ENCODE assay signal across 28 mouse cellular contexts in the genomic region with DNA sequence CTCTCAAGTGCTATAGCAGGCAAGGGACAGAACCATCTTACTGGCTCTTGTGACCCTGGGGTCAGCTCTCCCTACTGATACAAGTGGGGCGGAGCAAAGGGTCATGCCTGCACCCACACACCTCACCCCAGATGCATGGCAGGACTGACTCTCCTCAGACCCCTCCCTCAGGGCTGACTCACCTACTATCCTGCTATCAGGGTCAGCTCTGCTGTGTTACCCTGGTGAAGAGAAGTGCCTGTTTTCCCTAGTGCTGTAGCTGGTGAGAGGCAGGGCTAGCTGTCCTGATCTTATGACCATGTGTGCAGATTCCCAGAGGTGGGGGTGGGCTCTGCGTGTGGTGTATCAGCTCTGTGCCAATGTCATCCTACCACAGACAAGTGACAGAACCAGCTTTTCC. TPM values are rescaled to one million over a fixed set of nuclear protein-coding genes. Genes with fewer than 3 reads are reported as not detected.
DNase-seq lines count a peak whose midpoint lies in the region; ATAC-seq and TF ChIP-seq lines count a peak whose summit lies in the region.
"Had no signal": no experiment of that assay in that cellular context is flagged by ENCODE, and none has a peak within 500 bp of the region (broad histone marks: within the 10 kb centered on the region; RNA-seq: fewer than 3 reads in every experiment).

No protein-coding gene starts in this region.

- no peak overlapping the region for H3K27ac ChIP-seq in forebrain, embryonic 13.5 days
- no peak overlapping the region for H3K27ac ChIP-seq in forebrain, postnatal 0 days (ENCODE audit: low read depth, low read length)
- no peak overlapping the region for H3K27ac ChIP-seq in kidney, postnatal 0 days
- no peak overlapping the region for H3K27ac ChIP-seq in midbrain, embryonic 13.5 days
- H3K27ac ChIP-seq in midbrain, embryonic 15.5 days, result no peak overlapping the region
- no peak overlapping the region for H3K27ac ChIP-seq in midbrain, postnatal 0 days (ENCODE audit: low read depth, low read length)
- H3K27ac ChIP-seq: heart, embryonic 10.5 days; lung, embryonic 15.5 days; neural tube, embryonic 12.5 days had no signal

- H3K4me3 ChIP-seq in forebrain, embryonic 13.5 days, result no peak overlapping the region
- H3K4me3 ChIP-seq in forebrain, postnatal 0 days (ENCODE audit: low read depth, low read length), result no peak overlapping the region
- no peak overlapping the region for H3K4me3 ChIP-seq in kidney, postnatal 0 days (replicated peaks; ENCODE audit: low read depth, low read length)
- H3K4me3 ChIP-seq in midbrain, embryonic 13.5 days (replicated peaks), result no peak overlapping the region
- H3K4me3 ChIP-seq in midbrain, embryonic 15.5 days, result no peak overlapping the region
- no peak overlapping the region for H3K4me3 ChIP-seq in midbrain, postnatal 0 days (ENCODE audit: low read depth, low read length)
- H3K4me3 ChIP-seq: heart, embryonic 10.5 days; lung, embryonic 15.5 days; neural tube, embryonic 12.5 days had no signal

- no peak for DNase-seq in forebrain, postnatal 0 days
- DNase-seq in kidney, postnatal 0 days (ENCODE audit: low spot score), result no peak
- DNase-seq in kidney, adult 9 months, result no peak
- DNase-seq in midbrain, postnatal 0 days (ENCODE audit: low spot score), result no peak
- no peak for DNase-seq in left cerebral cortex, postnatal 36 days (ENCODE audit: low spot score in 2 of 2)
- DNase-seq: adrenal gland, adult 2 months; adrenal gland, postnatal 36 days; cerebellum, adult 18-20 months; cerebellum, postnatal 14 days; gastrocnemius, postnatal 14 days; heart, postnatal 10 days; kidney, adult 18-20 months; kidney, postnatal 4 days; layer of hippocampus, postnatal 36 days; right cerebral cortex, postnatal 4 days; thymus, adult 2 months; thymus, postnatal 36 days had no signal

- no peaks in the 10 kb centered on the region for H3K36me3 ChIP-seq in forebrain, embryonic 13.5 days (ENCODE audit: poor library complexity, severe bottlenecking)
- no peaks in the 10 kb centered on the region for H3K36me3 ChIP-seq in forebrain, postnatal 0 days (ENCODE audit: insufficient read depth)
- no peaks in the 10 kb centered on the region for H3K36me3 ChIP-seq in kidney, postnatal 0 days (ENCODE audit: insufficient read depth, low read length)
- H3K36me3 ChIP-seq in midbrain, embryonic 13.5 days, result no peaks in the 10 kb centered on the region
- H3K36me3 ChIP-seq in midbrain, embryonic 15.5 days (replicated peaks), result no peaks in the 10 kb centered on the region
- H3K36me3 ChIP-seq in midbrain, postnatal 0 days (ENCODE audit: insufficient read depth, low read length), result no peaks in the 10 kb centered on the region
- H3K36me3 ChIP-seq: heart, embryonic 10.5 days; lung, embryonic 15.5 days; neural tube, embryonic 12.5 days had no signal

- H3K9ac ChIP-seq in forebrain, embryonic 13.5 days, result no peak overlapping the region
- no peak overlapping the region for H3K9ac ChIP-seq in forebrain, postnatal 0 days
- no peak overlapping the region for H3K9ac ChIP-seq in kidney, postnatal 0 days (ENCODE audit: low read depth, low read length)
- H3K9ac ChIP-seq in midbrain, embryonic 13.5 days (replicated peaks), result no peak overlapping the region
- no peak overlapping the region for H3K9ac ChIP-seq in midbrain, embryonic 15.5 days
- H3K9ac ChIP-seq in midbrain, postnatal 0 days (replicated peaks; ENCODE audit: low read length, poor library complexity, severe bottlenecking), result no peak overlapping the region
- H3K9ac ChIP-seq: lung, embryonic 15.5 days; neural tube, embryonic 12.5 days had no signal

- 87% methylated on average over 2 of the region's 2 CpGs for WGBS in forebrain, embryonic 13.5 days
- 95% methylated on average over 2 of the region's 2 CpGs for WGBS in forebrain, postnatal 0 days
- 90% methylated on average over 2 of the region's 2 CpGs for WGBS in kidney, postnatal 0 days
- WGBS in midbrain, embryonic 13.5 days, result 84% methylated on average over 2 of the region's 2 CpGs
- WGBS in midbrain, embryonic 15.5 days, result 88% methylated on average over 2 of the region's 2 CpGs
- WGBS in midbrain, postnatal 0 days, result 87% methylated on average over 2 of the region's 2 CpGs

- H3K4me1 ChIP-seq in forebrain, embryonic 13.5 days, result no peaks in the 10 kb centered on the region
- H3K4me1 ChIP-seq in forebrain, postnatal 0 days (ENCODE audit: insufficient read depth), result no peaks in the 10 kb centered on the region
- H3K4me1 ChIP-seq in kidney, postnatal 0 days (replicated peaks; ENCODE audit: insufficient read depth, low read length), result no peaks in the 10 kb centered on the region
- no peaks in the 10 kb centered on the region for H3K4me1 ChIP-seq in midbrain, embryonic 13.5 days (replicated peaks)
- no peaks in the 10 kb centered on the region for H3K4me1 ChIP-seq in midbrain, embryonic 15.5 days
- no peaks in the 10 kb centered on the region for H3K4me1 ChIP-seq in midbrain, postnatal 0 days (ENCODE audit: insufficient read depth, low read length)
- H3K4me1 ChIP-seq: lung, embryonic 15.5 days; neural tube, embryonic 12.5 days had no signal

- H3K4me2 ChIP-seq in forebrain, embryonic 13.5 days, result no peak overlapping the region
- no peak overlapping the region for H3K4me2 ChIP-seq in forebrain, postnatal 0 days (ENCODE audit: low read depth)
- H3K4me2 ChIP-seq in kidney, postnatal 0 days (ENCODE audit: low read length), result no peak overlapping the region
- H3K4me2 ChIP-seq in midbrain, embryonic 13.5 days (replicated peaks), result no peak overlapping the region
- H3K4me2 ChIP-seq in midbrain, embryonic 15.5 days, result no peak overlapping the region
- H3K4me2 ChIP-seq in midbrain, postnatal 0 days (ENCODE audit: low read depth, low read length, poor library complexity, severe bottlenecking), result no peak overlapping the region
- H3K4me2 ChIP-seq: liver, embryonic 11.5 days; lung, embryonic 15.5 days; neural tube, embryonic 12.5 days had no signal

- no peak for TF ChIP-seq CTCF in forebrain, postnatal 0 days (IDR thresholded peaks at IDR 0.05; ENCODE audit: low read depth)
- no peak for TF ChIP-seq CTCF in kidney, postnatal 0 days (IDR thresholded peaks at IDR 0.05; ENCODE audit: low read depth)
- TF ChIP-seq CTCF in midbrain, postnatal 0 days (IDR thresholded peaks at IDR 0.05), result no peak

- ATAC-seq in forebrain, embryonic 13.5 days, result 0 out of 2 replicates have a peak, but pooled peaks have one; percentile 30
- ATAC-seq in forebrain, postnatal 0 days, result no peak
- ATAC-seq in kidney, postnatal 0 days (replicated peaks; ENCODE audit: low FRiP score, low read depth), result peak; percentile 61; the same call in 1 of the 2 replicates
- ATAC-seq in midbrain, embryonic 13.5 days, result peak; percentile 37; the same call in 1 of the 2 replicates
- ATAC-seq in midbrain, embryonic 15.5 days (replicated peaks), result no peak
- ATAC-seq in midbrain, postnatal 0 days (ENCODE audit: low FRiP score), result peak; percentile 31; the same call in 1 of the 2 replicates
- ATAC-seq: activated CD4-positive, CD25-positive, alpha-beta regulatory T cell, adult 4 months; hindbrain, embryonic 16.5 days had no signal

- intact Hi-C loops in left cerebral cortex, postnatal 36 days (cut with DNase I), result no loop called here

- H3K27me3 ChIP-seq in forebrain, embryonic 13.5 days, result no peaks in the 10 kb centered on the region
- H3K27me3 ChIP-seq in forebrain, postnatal 0 days (ENCODE audit: insufficient read depth, low read length), result no peaks in the 10 kb centered on the region
- H3K27me3 ChIP-seq in kidney, postnatal 0 days (ENCODE audit: insufficient read depth, low read length), result no peaks in the 10 kb centered on the region
- no peaks in the 10 kb centered on the region for H3K27me3 ChIP-seq in midbrain, embryonic 13.5 days
- no peaks in the 10 kb centered on the region for H3K27me3 ChIP-seq in midbrain, embryonic 15.5 days (replicated peaks)
- H3K27me3 ChIP-seq in midbrain, postnatal 0 days (ENCODE audit: insufficient read depth, low read length), result no peaks in the 10 kb centered on the region
- H3K27me3 ChIP-seq: lung, embryonic 15.5 days; neural tube, embryonic 12.5 days had no signal

- H3K9me3 ChIP-seq in forebrain, embryonic 13.5 days (replicated peaks), result no peaks in the 10 kb centered on the region
- H3K9me3 ChIP-seq in forebrain, postnatal 0 days (ENCODE audit: low read length), result no peaks in the 10 kb centered on the region
- H3K9me3 ChIP-seq in kidney, postnatal 0 days (replicated peaks; ENCODE audit: low read length), result no peaks in the 10 kb centered on the region
- H3K9me3 ChIP-seq in midbrain, embryonic 13.5 days, result no peaks in the 10 kb centered on the region
- no peaks in the 10 kb centered on the region for H3K9me3 ChIP-seq in midbrain, embryonic 15.5 days
- H3K9me3 ChIP-seq in midbrain, postnatal 0 days (ENCODE audit: low read length), result no peaks in the 10 kb centered on the region
- H3K9me3 ChIP-seq: heart, embryonic 10.5 days; lung, embryonic 15.5 days; neural tube, embryonic 12.5 days had no signal

RNA-seq across cellular contexts. Expression of gene Mme, which starts 30.8 kb away (rescaled TPM):
- 1.6 and 2.6 TPM in 2 replicates for polyA plus RNA-seq in forebrain, embryonic 13.5 days (2015; fragmentation: Nextera tagmentation; extraction: Ambion mirVana)
- total RNA-seq in forebrain, postnatal 0 days (2014; rRNA removed), result 7.8 and 10.5 TPM in 2 replicates
- 2.6 TPM in 2 replicates for polyA plus RNA-seq in forebrain, postnatal 0 days (2015; fragmentation: Nextera tagmentation; extraction: Ambion mirVana)
- 64.2 and 66.4 TPM in 2 replicates for polyA plus RNA-seq in kidney, postnatal 0 days (2015; fragmentation: Nextera tagmentation; extraction: Ambion mirVana)
- 1.7 and 2.8 TPM in 2 replicates for polyA plus RNA-seq in midbrain, embryonic 13.5 days (2015; fragmentation: Nextera tagmentation; extraction: Ambion mirVana)
- 2.0 and 3.2 TPM in 2 replicates for polyA plus RNA-seq in midbrain, embryonic 15.5 days (2015; fragmentation: Nextera tagmentation; extraction: Ambion mirVana)
- 5.3 and 5.9 TPM in 2 replicates for total RNA-seq in midbrain, postnatal 0 days (2014; rRNA removed)
- 2.0 and 2.3 TPM in 2 replicates for polyA plus RNA-seq in midbrain, postnatal 0 days (2015; fragmentation: Nextera tagmentation; extraction: Ambion mirVana)
- total RNA-seq in left cerebral cortex, postnatal 36 days (2021), result 10 to 100 TPM in 1 of 2 experiments, 1 to 10 TPM in 1; 7.4 to 10.9 TPM
- total RNA-seq: granulocyte monocyte progenitor cell, adult 5-6 weeks; megakaryocyte progenitor cell, adult 5-6 weeks had no signal
- polyA plus RNA-seq: activated CD4-positive, CD25-positive, alpha-beta regulatory T cell, adult 4 months had no signal

Comparison
In these comparisons a context has a peak if more than half of its experiments do, and no peak if none do; other contexts are left out.
1. ATAC-seq: peak in forebrain, embryonic 13.5 days (single experiment), kidney, postnatal 0 days (single experiment), midbrain, embryonic 13.5 days (single experiment) and midbrain, postnatal 0 days (single experiment); none in forebrain, postnatal 0 days (single experiment) and midbrain, embryonic 15.5 days (single experiment).
2. RNA of gene Mme, which starts 30.8 kb away (polyA plus RNA-seq): 64.2 to 66.4 TPM in kidney, postnatal 0 days; 1.7 to 2.8 TPM in midbrain, embryonic 13.5 days, 2.6 TPM in forebrain, postnatal 0 days, 2.0 to 3.2 TPM in midbrain, embryonic 15.5 days, 2.0 to 2.3 TPM in midbrain, postnatal 0 days and 1.6 to 2.6 TPM in forebrain, embryonic 13.5 days; every median in the first group is over 10 times any median in the second.